Mouse (Mus musculus) stomach, postnatal 0 days (tissue): ENCODE measurements around the gene Lrrc75a. TPM values are rescaled to one million over a fixed set of nuclear protein-coding genes. Genes with fewer than 3 reads are reported as not detected.

Experiments used
- ATAC-seq: fragments of 200-750 bp; cut with Nextera tagmentation; 2 replicates; pipeline ENCODE4 v1.8.0; 2017; ENCODE audit not compliant: low FRiP score, low TSS enrichment
- DNase-seq: peaks from one replicate; pipeline ENCODE4 v3.0.0-alpha.2; 2016; ENCODE audit warnings: low spot score
- H3K27ac ChIP-seq: fragments of 300-500 bp; sonication (generic); replicated peaks from 2 replicates; pipeline ENCODE4 v1.5.1; 2014; ENCODE audit warnings: mild to moderate bottlenecking, control low read depth
- H3K27me3 ChIP-seq: fragments of 300-500 bp; sonication (generic); 2 replicates; pipeline ENCODE4 v1.6.1; 2014; ENCODE audit warnings: low read length; ENCODE audit not compliant: control insufficient read depth, insufficient read depth
- H3K36me3 ChIP-seq: fragments of 300-500 bp; sonication (generic); 2 replicates; pipeline ENCODE4 v1.6.1; 2014; ENCODE audit warnings: low read length, mixed read lengths; ENCODE audit not compliant: control insufficient read depth, insufficient read depth
- H3K4me1 ChIP-seq: fragments of 300-500 bp; sonication (generic); replicated peaks from 2 replicates; pipeline ENCODE4 v1.6.1; 2014; ENCODE audit warnings: antibody characterized with exemption; ENCODE audit not compliant: control insufficient read depth, insufficient read depth
- H3K4me2 ChIP-seq: fragments of 300-500 bp; sonication (generic); replicated peaks from 2 replicates; pipeline ENCODE4 v1.6.1; 2014; ENCODE audit warnings: low read depth, mild to moderate bottlenecking, control low read depth, moderate library complexity
- H3K4me3 ChIP-seq: fragments of 300-500 bp; sonication (generic); 2 replicates; pipeline ENCODE4 v1.5.1; 2014; ENCODE audit warnings: low read depth, low read length, control low read depth
- H3K9ac ChIP-seq: fragments of 300-500 bp; sonication (generic); 2 replicates; pipeline ENCODE4 v1.6.1; 2014; ENCODE audit warnings: mild to moderate bottlenecking, low read length, control low read depth, mixed read lengths
- H3K9me3 ChIP-seq: fragments of 300-500 bp; sonication (generic); 2 replicates; pipeline ENCODE4 v1.6.1; 2016; ENCODE audit warnings: low read length; ENCODE audit not compliant: control insufficient read depth
- CTCF ChIP-seq: IDR thresholded peaks from 2 replicates; pipeline ENCODE4 v1.5.1; 2016; ENCODE audit warnings: antibody characterized with exemption, low read depth, mild to moderate bottlenecking, moderate library complexity
- EP300 ChIP-seq: optimal IDR thresholded peaks from 2 replicates; pipeline ENCODE3; 2016; ENCODE audit warnings: antibody characterized with exemption
- WGBS: fragments of 180-500 bp; shearing (Covaris S2); extraction: QIAGEN DNeasy Blood & Tissue Kit; methylation state at CpG from one replicate; pipeline ENCODE4 v1.1.7; 2014; 5-methylcytosine and 5-hydroxymethylcytosine counted together
- polyA plus RNA-seq: library from polyadenylated mRNA; unstranded; fragments of >200 nt; fragmentation: Nextera tagmentation; extraction: Ambion mirVana; gene quantifications from 2 replicates; pipeline ENCODE4 v1.2.1, GENCODE M21; 2015

Gene Lrrc75a
- polyA plus RNA-seq, 1 experiment from 2014 or later = 7.3 TPM

DNA sequence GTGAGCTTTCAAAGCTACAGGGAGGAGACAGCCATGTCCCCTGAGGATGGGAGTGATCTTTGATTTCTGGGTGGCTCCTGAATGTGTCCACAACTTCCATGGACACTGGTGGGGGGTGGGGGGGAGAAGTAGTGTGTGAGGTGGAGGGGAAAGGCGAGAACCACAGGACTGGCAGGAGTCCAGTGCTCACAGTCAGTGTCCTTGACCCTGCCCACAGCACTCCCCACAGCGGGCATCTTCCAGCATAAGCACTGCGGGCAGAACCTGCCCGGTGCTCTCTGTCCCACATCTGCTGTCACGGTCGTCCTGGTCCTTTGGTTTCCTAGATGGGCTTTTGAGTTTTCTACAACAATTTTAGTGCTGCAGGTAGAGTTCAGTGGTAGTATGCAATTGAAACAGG lies 10.5 kb downstream of the Lrrc75a start:
- 90% methylated on average over 6 of the region's 6 CpGs for WGBS
- no peaks in the 10 kb centered on the region for H3K36me3 ChIP-seq

DNA sequence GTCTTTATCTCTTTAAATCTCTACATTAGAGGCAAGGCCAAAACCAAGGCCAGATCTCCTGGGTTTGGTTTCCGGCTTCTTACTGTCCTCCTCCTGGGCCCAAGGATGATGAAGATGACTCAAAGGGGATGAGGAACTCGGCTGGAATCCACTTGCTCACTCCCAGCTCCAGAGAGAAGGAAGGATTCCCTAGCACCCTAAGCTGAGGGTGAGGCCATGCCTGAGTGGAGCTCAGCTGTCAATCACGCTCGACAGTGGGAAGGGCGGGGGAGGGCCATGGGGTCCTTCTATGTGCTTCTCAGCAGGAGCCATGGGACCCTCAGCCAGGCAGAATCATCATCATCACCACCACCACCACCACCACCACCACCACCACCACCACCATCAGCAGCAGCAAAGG lies 10.9 kb downstream of the Lrrc75a start:
- whole genome bisulfite sequencing = 74% methylated on average over 5 of the region's 5 CpGs
- Histone ChIP-seq H3K4me1 (peaks cover 10% of the 10 kb centered on the region), H3K4me3 (no peak overlapping the region), H3K9me3 (no peaks in the 10 kb centered on the region), H3K36me3 (no peaks in the 10 kb centered on the region), H3K9ac (no peak overlapping the region), H3K27ac (peak overlapping the region; percentile 45), H3K27me3 (no peaks in the 10 kb centered on the region), H3K4me2 (no peak overlapping the region)
- TF ChIP-seq CTCF (no peak), EP300 (no peak)
- ATAC-seq = no peak
- peak; percentile 11 for DNase-seq

More for the DNA sequence above, 10.5 kb downstream of the Lrrc75a start:
- no peak for DNase-seq
- Histone ChIP-seq H3K9me3 (no peaks in the 10 kb centered on the region), H3K27me3 (no peaks in the 10 kb centered on the region), H3K27ac (no peak overlapping the region; the same call in 1 of the 2 replicates), H3K4me2 (no peak overlapping the region), H3K4me1 (peaks cover 10% of the 10 kb centered on the region), H3K9ac (no peak overlapping the region), H3K4me3 (no peak overlapping the region)
- ATAC-seq = no peak
- TF ChIP-seq CTCF = no peak
- no peak for TF ChIP-seq EP300

DNA sequence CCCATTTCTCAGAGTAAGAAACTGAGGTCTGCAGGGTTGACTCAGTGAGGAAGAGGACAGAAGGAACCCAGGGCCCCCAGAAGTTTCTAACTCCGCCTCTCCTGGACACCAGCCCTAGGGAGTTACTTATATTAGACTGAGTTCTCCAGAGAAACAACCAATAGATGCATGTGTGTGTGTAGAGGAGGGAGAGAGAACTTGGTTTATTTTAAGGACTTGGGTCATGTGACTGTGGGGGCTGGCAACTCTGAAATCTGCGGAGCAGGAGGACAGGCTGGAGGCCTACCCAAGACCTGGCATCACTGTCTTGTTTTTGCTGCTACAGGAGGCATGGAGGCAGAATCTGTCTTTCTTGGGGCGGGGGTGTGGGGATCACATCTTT lies 11.5 kb downstream of the Lrrc75a start:
- Histone ChIP-seq H3K27me3 (no peaks in the 10 kb centered on the region), H3K9ac (0 out of 2 replicates have a peak overlapping the region, but pooled peaks have one; percentile 13), H3K4me2 (no peak overlapping the region), H3K36me3 (no peaks in the 10 kb centered on the region), H3K9me3 (no peaks in the 10 kb centered on the region), H3K4me3 (no peak overlapping the region), H3K27ac (peak overlapping the region; percentile 45), H3K4me1 (peaks cover 10% of the 10 kb centered on the region)
- 72% methylated on average over 3 of the region's 3 CpGs for WGBS
- DNase-seq (peak; percentile 17), ATAC-seq (peak; percentile 21; the same call in 1 of the 2 replicates)
- no peak for TF ChIP-seq EP300
- TF ChIP-seq CTCF = no peak

DNA sequence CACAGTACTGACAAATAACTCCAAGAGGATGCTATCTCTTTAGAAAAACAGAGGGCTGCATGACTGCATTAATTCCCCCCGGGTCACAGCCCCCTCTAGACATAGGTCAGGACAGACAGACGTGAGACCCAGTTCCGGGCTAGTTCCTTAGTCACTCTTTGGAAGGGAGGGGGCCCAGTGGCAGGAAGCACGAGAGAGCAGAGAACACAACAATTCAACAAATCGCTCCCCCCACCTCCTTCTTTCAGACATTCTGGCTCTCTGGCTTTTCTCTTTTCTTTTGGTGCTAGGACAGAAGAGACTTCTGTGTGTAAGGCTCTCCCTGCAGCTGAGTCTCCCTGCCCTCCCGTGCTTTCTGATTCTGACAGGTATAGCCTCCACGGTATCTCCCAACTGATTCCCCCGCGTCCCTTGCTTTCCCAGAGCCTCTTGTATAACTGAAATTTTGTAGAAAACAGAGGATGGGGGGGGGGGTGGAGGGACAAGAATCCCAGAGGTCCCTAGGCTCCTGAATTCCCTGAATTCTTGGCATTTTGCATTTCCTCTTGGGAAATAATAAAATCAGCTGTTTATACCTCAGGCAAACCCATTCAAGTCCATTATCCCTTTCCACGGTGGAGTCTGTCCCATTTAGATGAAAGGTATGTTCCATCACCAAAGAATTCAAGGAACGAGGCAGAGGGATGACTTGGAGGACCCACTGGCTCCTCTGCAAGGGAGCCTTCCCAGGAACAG lies 12.1 kb downstream of the Lrrc75a start:
- no peak for TF ChIP-seq EP300
- TF ChIP-seq CTCF = no peak

DNA sequence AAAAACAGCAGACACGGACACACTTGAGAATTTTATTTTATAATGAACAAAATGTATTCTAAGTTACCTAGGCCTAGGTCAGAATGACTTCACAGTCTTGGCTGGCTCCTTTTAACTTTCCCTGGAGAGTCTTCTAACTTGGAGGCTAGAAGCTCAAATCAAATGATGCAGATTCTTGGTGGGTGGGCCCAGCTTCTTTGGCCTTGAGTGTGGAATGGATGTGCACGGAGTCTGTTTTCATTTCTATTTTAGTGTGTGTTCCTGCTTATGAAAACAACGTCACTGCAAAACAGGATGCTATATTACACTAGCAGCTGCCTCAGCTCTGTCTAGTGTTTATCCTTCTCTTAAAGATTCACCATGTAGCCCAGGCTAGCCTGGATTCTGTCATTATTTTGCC lies 12.9 kb downstream of the Lrrc75a start:
- Histone ChIP-seq H3K27ac (peak overlapping the region; percentile 65), H3K4me1 (peaks cover 8% of the 10 kb centered on the region), H3K27me3 (no peaks in the 10 kb centered on the region), H3K4me3 (no peak overlapping the region), H3K36me3 (no peaks in the 10 kb centered on the region), H3K4me2 (no peak overlapping the region), H3K9me3 (no peaks in the 10 kb centered on the region), H3K9ac (no peak overlapping the region)
- no peak for TF ChIP-seq EP300
- no peak for TF ChIP-seq CTCF
- ATAC-seq (no peak), DNase-seq (no peak)
- WGBS = 53% methylated on average over 3 of the region's 3 CpGs

More for the DNA sequence above, 12.1 kb downstream of the Lrrc75a start:
- H3K36me3 ChIP-seq = no peaks in the 10 kb centered on the region
- H3K4me2 ChIP-seq = no peak overlapping the region
- H3K4me3 ChIP-seq = no peak overlapping the region
- H3K9ac ChIP-seq = no peak overlapping the region
- WGBS = 59% methylated on average over 11 of the region's 11 CpGs
- no peaks in the 10 kb centered on the region for H3K27me3 ChIP-seq
- DNase-seq (peak; percentile 12), ATAC-seq (no peak)
- peaks cover 7% of the 10 kb centered on the region for H3K4me1 ChIP-seq
- H3K27ac ChIP-seq = peak overlapping the region; percentile 65
- no peaks in the 10 kb centered on the region for H3K9me3 ChIP-seq

DNA sequence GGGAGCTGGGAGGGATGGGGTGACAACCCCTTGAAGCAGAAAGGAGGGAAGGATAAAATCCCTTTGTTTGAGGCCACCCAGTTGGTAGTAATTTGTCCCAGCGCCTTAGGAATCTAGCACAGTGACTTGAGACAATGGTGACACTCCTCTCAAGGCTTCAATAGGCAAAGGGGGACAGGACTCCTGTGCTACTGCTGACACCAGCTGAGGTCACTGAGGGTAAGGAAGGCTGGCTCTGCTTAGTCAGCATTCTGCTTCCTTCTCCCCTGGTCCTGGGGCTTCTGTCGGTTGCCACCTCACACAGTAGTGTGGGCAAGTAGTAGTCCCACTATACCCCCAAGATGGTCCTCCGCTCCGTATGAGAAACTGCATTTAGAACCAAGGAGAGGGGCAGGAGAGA lies 17.2 kb downstream of the Lrrc75a start:
- H3K27me3 ChIP-seq = no peaks in the 10 kb centered on the region
- no peaks in the 10 kb centered on the region for H3K9me3 ChIP-seq
- no peak overlapping the region for H3K4me3 ChIP-seq
- H3K9ac ChIP-seq = no peak overlapping the region
- H3K27ac ChIP-seq = no peak overlapping the region
- TF ChIP-seq EP300 = no peak
- TF ChIP-seq CTCF = no peak
- ATAC-seq (no peak), DNase-seq (no peak)
- H3K4me1 ChIP-seq = peaks cover 3% of the 10 kb centered on the region; the same call in 1 of the 2 replicates
- H3K36me3 ChIP-seq = no peaks in the 10 kb centered on the region
- 61% methylated on average over 4 of the region's 4 CpGs for WGBS
- no peak overlapping the region for H3K4me2 ChIP-seq
